Mouse (Mus musculus): ENCODE data around the gene E030018B13Rik. TPM values are rescaled to one million over a fixed set of nuclear protein-coding genes. Genes with fewer than 3 reads are reported as not detected.

Gene E030018B13Rik
- total and polyA plus RNA-seq, 3 experiments = 0.07 TPM; not detected in 2

DNA sequence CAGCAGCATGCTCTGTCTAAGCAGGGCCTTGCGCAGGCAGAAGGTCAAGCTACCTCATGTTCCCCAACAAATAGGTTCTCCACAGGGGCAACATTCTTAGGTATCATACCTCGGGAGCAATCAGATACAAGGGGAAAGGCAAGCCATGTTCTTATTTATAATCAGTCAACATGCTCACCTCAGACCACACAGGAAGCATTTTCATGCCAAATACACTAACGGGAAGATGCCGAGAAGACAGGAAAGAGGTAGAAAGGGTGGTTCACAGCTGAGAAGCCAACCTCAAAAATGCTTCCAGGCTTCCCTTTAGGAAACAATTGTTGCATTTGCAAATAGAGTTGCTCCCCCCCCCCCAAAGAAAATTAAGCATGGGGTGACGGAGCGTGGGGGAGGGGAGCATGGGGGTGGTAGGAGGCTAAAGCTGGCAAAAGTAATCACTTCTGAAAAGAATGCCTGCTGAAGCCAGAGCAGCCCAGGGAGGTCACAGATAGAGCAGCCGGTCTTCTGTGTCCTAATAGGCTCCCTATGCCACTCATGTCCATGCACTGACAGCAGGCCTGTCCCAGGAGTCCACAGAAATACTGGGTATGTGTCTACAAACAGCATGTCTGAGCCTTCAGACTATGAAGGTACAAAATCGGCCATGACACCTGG, 5.4 kb downstream of the E030018B13Rik start:
- peaks cover 62% of the 10 kb centered on the region for H3K79me2 ChIP-seq (ENCODE audit: control insufficient read depth, insufficient read depth, low read length, poor library complexity)
- peak overlapping the region; percentile 97 for H3K27ac ChIP-seq (ENCODE audit: control insufficient read depth, low read depth, low read length)
- peak overlapping the region; percentile 16 to 27; a peak in 3 of 4 replicates for H3K4me3 ChIP-seq (ENCODE audit: control insufficient read depth in 1 of 2, insufficient read depth in 1 of 2, low read depth in 2 of 2, low read length in 2 of 2)
- peak; percentile 80 for DNase-seq (ENCODE audit: low read depth, low spot score)
- H3K9me3 ChIP-seq (replicated peaks; ENCODE audit: insufficient read depth, low read length) = no peaks in the 10 kb centered on the region
- H3K9ac ChIP-seq (ENCODE audit: control insufficient read depth, low read depth, low read length, poor library complexity, severe bottlenecking) = peak overlapping the region; percentile 58
- no peaks in the 10 kb centered on the region for H3K27me3 ChIP-seq (ENCODE audit: control insufficient read depth in 1 of 2, insufficient read depth in 2 of 2, low read length in 2 of 2)
- H3K36me3 ChIP-seq (ENCODE audit: control insufficient read depth in 1 of 2, insufficient read depth in 2 of 2, low read length in 2 of 2) = peaks cover 7 to 66% of the 10 kb centered on the region in 2 experiments
- H3K4me1 ChIP-seq (ENCODE audit: control insufficient read depth in 1 of 2, insufficient read depth in 2 of 2, low read length in 2 of 2) = peaks cover 61 to 74% of the 10 kb centered on the region in 2 experiments
- TF ChIP-seq GABPA (IDR thresholded peaks at IDR 0.05; ENCODE audit: low read depth, low read length) = no peak
- TF ChIP-seq HCFC1 (IDR thresholded peaks at IDR 0.05; ENCODE audit: low read depth, low read length) = no peak
- peak; percentile 42; the same call in 1 of the 2 replicates for TF ChIP-seq MYB (IDR thresholded peaks at IDR 0.05; ENCODE audit: low read depth, low read length)
- no peak for TF ChIP-seq USF1 (IDR thresholded peaks at IDR 0.05; ENCODE audit: low read depth, low read length)
- TF ChIP-seq MEF2A (IDR thresholded peaks at IDR 0.05; ENCODE audit: extremely low read depth, insufficient replicate concordance, low read depth, low read length, poor library complexity, severe bottlenecking) = no peak
- TF ChIP-seq TCF12 (IDR thresholded peaks at IDR 0.05; ENCODE audit: low read depth, low read length) = no peak
- TF ChIP-seq ELF1 (IDR thresholded peaks at IDR 0.05; ENCODE audit: low read depth, low read length) = no peak
- TF ChIP-seq EP300 (IDR thresholded peaks at IDR 0.05; ENCODE audit: low read depth in 1 of 2, low read length in 2 of 2) = peak; percentile 66 to 87
- no peak for TF ChIP-seq CTCF (IDR thresholded peaks at IDR 0.05 in 2 of 3, conservative IDR thresholded peaks at IDR 0.05 in 1 of 3; ENCODE audit: control insufficient read depth in 1 of 3, insufficient read depth in 1 of 3, low read depth in 2 of 3, low read length in 3 of 3, poor library complexity in 1 of 3, severe bottlenecking in 1 of 3)
- no peak for TF ChIP-seq UBTF (IDR thresholded peaks at IDR 0.05; ENCODE audit: borderline replicate concordance, insufficient read depth, low read depth, low read length)
- TF ChIP-seq NRF1 (IDR thresholded peaks at IDR 0.05; ENCODE audit: insufficient read depth, low read depth, low read length, poor library complexity, severe bottlenecking) = no peak
- TF ChIP-seq SIN3A (IDR thresholded peaks at IDR 0.05; ENCODE audit: low read length) = peak; percentile 50; the same call in 1 of the 2 replicates
- TF ChIP-seq GATA1 (IDR thresholded peaks at IDR 0.05; ENCODE audit: low read depth, low read length) = peak; percentile 60; the same call in 1 of the 2 replicates
- TF ChIP-seq CHD2 (IDR thresholded peaks at IDR 0.05; ENCODE audit: low read length) = no peak
- TF ChIP-seq MXI1 (IDR thresholded peaks at IDR 0.05; ENCODE audit: low read depth, low read length) = no peak; the same call in 1 of the 2 replicates
- TF ChIP-seq ETS1 (IDR thresholded peaks at IDR 0.05; ENCODE audit: low read depth, low read length) = peak; percentile 92
- TF ChIP-seq NELFE (IDR thresholded peaks at IDR 0.05; ENCODE audit: low read depth, low read length) = no peak
- TF ChIP-seq TBP (IDR thresholded peaks at IDR 0.05; ENCODE audit: low read depth, low read length) = 0 out of 2 replicates have a peak, but pooled peaks have one; percentile 26
- peak; percentile 61 for TF ChIP-seq RCOR1 (IDR thresholded peaks at IDR 0.05; ENCODE audit: low read depth, low read length)
- TF ChIP-seq ZC3H11A (IDR thresholded peaks at IDR 0.05; ENCODE audit: low read depth, low read length) = no peak
- TF ChIP-seq POLR2A (IDR thresholded peaks at IDR 0.05; ENCODE audit: control insufficient read depth in 1 of 2, insufficient read depth in 1 of 2, low read depth in 1 of 2, low read length in 2 of 2, poor library complexity in 1 of 2) = no peak
- no peak for TF ChIP-seq ZNF384 (IDR thresholded peaks at IDR 0.05; ENCODE audit: low read depth, low read length)
- TF ChIP-seq JUND (IDR thresholded peaks at IDR 0.05; ENCODE audit: low read depth, low read length) = no peak
- TF ChIP-seq BHLHE40 (IDR thresholded peaks at IDR 0.05; ENCODE audit: borderline replicate concordance, low read depth, low read length) = no peak
- TF ChIP-seq KAT2A (conservative IDR thresholded peaks at IDR 0.05; ENCODE audit: low read depth, low read length) = no peak; the same call in 1 of the 2 replicates
- TF ChIP-seq SMC3 (IDR thresholded peaks at IDR 0.05; ENCODE audit: low read depth, low read length) = no peak
- TF ChIP-seq RAD21 (IDR thresholded peaks at IDR 0.05; ENCODE audit: low read depth, low read length) = no peak
- TF ChIP-seq MAFK (IDR thresholded peaks at IDR 0.05; ENCODE audit: borderline replicate concordance, low read depth, low read length) = no peak
- no peak for TF ChIP-seq CHD1 (IDR thresholded peaks at IDR 0.05; ENCODE audit: low read depth, low read length)
- TF ChIP-seq ZKSCAN1 (IDR thresholded peaks at IDR 0.05; ENCODE audit: low read depth, low read length) = no peak
- no peak for TF ChIP-seq MYC (IDR thresholded peaks at IDR 0.05; ENCODE audit: low read depth, low read length)
- no peak for TF ChIP-seq E2F4 (IDR thresholded peaks at IDR 0.05; ENCODE audit: borderline replicate concordance, low read depth, low read length)
- TF ChIP-seq MAX (IDR thresholded peaks at IDR 0.05; ENCODE audit: low read length) = 0 out of 2 replicates have a peak, but pooled peaks have one; percentile 42
- TF ChIP-seq ZMIZ1 (IDR thresholded peaks at IDR 0.05; ENCODE audit: low read depth, low read length) = no peak
- 0 out of 2 replicates have a peak, but pooled peaks have one; percentile 3 for TF ChIP-seq TAL1 (IDR thresholded peaks at IDR 0.05; ENCODE audit: low read length)
- no peak for TF ChIP-seq POLR2AphosphoS5 (IDR thresholded peaks at IDR 0.05; ENCODE audit: borderline replicate concordance, low read depth, low read length)

Data from MEL (cell line).